Mouse (Mus musculus): ENCODE measurements around the gene Socs7.

Gene Socs7

GRCm38 (mm10) chr11:97415712-97416636 lies 53.6 kb downstream of the Socs7 start:
- CTCF ChIA-PET: interaction anchor here (0.5 kb wide), 1 partner anchor 242 kb away, joined by 4 read pairs; no protein-coding TSS in a partner anchor

DNA sequence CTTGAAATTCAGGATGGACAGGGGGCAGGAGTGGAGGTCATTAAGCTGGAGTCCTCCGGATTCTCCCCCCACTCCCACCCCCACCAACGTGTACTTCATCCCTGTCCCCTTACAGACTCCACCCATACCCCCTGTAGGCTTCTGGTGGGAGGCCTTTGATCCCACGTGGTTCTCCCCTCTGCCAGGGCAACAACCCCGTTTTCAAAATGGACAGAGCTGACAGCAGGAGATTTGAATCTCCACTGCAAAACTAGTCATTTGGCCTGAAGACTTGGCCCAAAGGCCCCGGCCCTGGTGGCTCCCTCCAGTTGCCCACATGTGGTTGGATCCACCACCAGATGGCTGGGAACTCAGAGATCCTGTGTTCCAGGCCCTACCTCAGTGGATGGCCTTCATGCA lies 54.3 kb downstream of the Socs7 start:
- CTCF ChIA-PET: no interaction called here

DNA sequence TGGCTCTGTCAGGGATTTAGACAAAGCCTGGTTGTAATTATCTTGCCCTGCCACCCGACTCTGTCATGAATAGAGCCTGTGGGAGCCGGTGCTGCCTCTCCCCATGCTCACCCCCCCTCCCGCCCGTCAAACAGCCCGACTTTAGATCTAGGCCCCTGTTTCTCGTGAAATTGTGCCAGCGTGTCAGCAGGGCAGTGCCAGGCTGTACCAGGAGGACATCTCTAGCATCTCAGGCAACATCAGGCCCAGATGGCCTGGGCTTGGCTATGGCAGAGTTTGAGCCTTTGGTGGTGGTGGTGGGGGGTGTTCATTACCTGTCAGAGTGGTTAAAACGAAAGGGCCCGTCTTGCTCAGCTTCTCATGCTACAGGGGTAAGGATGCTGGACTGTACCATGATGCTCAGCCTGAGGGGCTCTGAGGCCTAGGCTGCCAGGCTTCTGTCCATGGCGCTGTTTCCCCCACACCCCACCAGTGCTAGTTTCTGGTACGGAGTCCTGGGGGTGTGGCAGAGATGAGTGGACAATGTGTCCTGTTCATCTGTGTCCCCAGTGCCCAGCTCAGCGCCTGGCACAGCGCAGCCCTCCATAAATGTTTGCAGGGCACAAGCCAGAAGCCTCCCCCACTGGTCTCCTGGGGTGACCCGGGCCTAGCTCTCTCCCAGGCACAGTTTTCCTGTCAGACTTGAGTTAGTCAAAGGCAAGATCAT lies 56.6 kb downstream of the Socs7 start:
- CTCF ChIA-PET: interaction anchor here (0.6 kb wide), 1 partner anchor 63 kb away, joined by 13 read pairs; no protein-coding TSS in a partner anchor

GRCm38 (mm10) chr11:97419540-97419900 lies 57.2 kb downstream of the Socs7 start:
- CTCF ChIA-PET: no interaction called here

- CTCF ChIA-PET: no interaction called here
Measured at GRCm38 (mm10) chr11:97422507-97422906, 60.2 kb downstream of the Socs7 start.

DNA sequence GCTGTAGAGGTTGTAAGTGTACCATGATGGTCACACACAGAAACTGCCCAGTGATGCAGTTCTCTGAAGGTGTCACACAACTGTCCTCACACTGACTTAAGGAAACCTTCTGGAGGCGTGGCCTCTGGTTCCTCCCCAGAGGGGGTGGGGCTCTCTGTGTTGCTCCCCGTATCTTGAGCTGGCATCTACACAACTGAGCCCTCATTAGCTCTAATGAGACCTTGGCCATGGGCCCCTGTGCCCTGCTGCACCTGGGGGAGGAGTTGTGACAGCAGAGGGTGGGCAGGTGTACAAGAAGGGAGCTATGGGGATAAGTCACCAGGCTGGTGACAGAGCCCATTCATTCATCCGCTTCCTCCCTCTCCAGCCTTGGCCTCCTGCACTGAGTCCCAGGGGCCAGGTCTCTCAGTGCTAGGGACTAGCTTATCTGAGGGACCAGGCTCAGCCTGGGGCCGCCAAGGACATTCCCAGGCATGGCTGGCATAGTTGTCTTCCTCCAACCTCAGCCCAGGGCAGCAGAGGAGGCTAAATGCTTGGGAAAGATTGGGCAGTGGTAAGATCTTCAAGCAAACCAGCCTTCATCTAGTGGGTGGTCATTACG lies 61.8 kb downstream of the Socs7 start:
- CTCF ChIA-PET: interaction anchor here (0.6 kb wide), 1 partner anchor 1513 kb away, joined by 11 read pairs; no protein-coding TSS in a partner anchor

GRCm38 (mm10) chr11:97424802-97425201 lies 62.5 kb downstream of the Socs7 start:
- CTCF ChIA-PET: no interaction called here

DNA sequence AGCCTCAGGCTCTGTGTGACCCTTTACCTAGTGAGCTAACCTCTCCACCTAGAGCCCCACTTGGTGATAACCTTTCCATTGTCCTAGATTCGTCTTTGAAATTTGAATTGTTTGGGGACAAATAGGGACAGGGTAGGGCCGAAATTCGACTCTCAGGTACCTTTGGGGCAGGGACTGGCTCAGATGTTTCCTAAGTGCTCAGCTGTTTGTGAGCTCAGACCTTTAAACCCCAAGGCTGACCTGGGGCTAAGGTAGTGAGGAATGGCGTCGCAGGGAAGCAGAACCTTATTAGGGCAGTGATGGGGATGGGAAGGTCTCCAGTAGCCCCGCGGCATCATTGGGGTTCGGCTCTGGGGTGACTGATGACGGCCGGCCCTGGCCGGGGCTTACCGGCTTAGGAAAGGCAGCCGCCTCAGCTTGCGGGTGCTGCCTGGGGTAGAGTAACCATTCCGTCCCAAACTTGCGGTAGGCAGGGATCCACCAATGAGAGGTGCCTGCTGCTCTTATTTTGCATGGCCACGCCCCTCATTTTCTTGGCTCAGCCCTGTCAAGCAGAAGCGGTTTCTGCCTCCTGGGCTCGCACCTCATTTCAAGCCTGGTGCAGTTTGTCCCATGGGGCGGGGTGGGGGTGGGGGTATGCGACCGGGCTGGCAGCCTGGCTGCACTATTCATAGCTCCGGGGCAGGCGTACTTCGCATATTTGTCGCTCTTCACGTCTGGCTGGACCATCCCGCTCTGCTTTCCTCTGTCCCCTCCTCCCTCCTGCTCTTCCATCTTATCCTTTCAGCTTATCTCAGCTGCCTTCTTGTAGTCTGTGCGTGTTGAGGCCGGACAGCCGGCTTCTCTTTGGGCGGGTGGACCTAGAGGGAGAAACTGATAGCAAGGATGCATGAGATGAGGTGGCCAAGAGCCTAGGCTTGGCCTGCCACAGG lies 65.7 kb downstream of the Socs7 start:
- CTCF ChIA-PET: interaction anchor here (1.6 kb wide), 1 partner anchor 19 kb away, joined by 4 read pairs; no protein-coding TSS in a partner anchor

DNA sequence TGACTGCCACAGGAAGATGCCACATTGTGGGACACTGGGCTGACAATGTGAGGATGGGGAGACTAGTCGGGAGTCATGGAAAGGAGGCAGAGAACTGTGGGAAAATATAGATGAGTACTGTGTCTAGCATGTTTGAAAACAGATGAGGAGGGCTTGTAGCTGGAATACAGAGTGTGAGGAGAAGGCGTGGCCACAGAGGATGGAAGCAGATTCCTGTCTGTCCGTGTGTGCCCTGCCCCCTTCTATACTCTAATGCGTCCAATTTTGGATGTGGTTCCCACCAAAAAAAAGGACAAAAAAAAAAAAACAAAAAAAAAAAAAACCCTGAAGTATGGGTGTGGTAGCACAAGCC lies 66.4 kb downstream of the Socs7 start:
- CTCF ChIA-PET: no interaction called here

GRCm38 (mm10) chr11:97429615-97430014 lies 67.3 kb downstream of the Socs7 start:
- CTCF ChIA-PET: no interaction called here

GRCm38 (mm10) chr11:97432015-97432414 lies 69.7 kb downstream of the Socs7 start:
- CTCF ChIA-PET: interaction anchor here (0.7 kb wide), 1 partner anchor 35 kb away, joined by 3 read pairs; no protein-coding TSS in a partner anchor

DNA sequence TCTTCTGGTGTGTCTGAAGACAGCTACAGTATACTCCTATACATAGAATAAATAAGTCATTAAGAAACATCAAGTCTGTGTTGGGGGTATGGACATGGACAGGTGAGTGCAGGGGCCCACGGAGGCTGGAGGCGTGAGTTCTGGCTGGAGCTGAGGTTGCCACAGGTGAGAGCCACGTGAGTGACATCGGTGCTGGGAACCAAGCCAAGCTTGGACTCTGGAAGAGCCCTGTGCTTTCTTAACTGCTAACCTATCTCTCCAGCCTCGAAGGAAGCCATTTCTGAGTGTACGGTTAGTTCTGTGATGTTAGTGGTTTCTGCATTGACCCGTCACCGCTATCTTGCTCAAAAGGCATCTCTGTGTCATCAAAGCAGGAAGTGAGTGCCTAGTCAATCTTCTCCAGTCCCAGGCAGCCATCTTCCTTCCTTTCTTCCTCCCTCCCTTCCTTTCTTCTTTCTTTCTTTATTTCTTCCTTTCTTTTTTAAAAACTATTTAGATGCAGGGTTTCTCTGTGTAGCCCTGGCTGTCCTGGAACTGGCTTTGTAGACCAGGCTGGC lies 70.7 kb downstream of the Socs7 start:
- CTCF ChIA-PET: no interaction called here

- CTCF ChIA-PET: interaction anchor here (0.7 to 1.4 kb wide), 2 partner anchors 29 to 35 kb away, joined by 4 to 13 read pairs; no protein-coding TSS in a partner anchor
Measured at GRCm38 (mm10) chr11:97434121-97434520, 71.8 kb downstream of the Socs7 start.

- CTCF ChIA-PET: interaction anchor here (1.4 kb wide), 1 partner anchor 34 kb away, joined by 4 read pairs; no protein-coding TSS in a partner anchor
Measured at GRCm38 (mm10) chr11:97434704-97435454, 72.5 kb downstream of the Socs7 start.

DNA sequence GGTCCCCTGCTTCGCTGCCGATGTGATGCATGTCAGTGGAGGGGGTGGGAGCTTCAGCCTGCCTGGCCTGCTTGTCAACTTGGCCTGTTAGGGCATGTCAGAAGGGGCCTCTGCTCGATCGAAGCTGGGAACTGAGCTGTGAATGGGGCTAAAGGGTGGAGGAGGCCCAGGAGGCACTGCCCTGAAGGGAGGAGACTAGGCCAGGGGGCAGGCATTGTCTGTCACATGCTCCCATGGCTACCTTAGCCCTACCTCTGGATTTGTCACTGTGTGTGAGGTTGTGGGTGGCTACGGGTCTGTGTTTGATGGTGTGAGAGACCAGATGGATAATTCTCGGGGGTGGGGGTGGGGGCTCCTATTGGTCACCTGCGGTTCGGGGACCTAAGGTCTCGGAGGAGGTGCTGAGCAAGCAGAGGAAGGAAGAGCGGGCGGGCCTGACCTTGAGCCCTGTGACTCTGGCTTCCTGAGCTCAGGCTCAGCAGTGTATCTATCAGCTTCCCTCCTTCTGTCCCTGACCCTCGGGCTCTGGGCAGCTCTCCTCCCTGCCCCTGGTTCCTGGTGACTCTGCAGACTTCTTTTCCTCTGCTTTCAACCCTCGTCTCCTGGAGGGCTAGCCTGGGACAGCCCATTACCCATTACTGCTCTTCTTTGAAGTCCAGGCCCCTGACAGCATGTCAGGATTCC lies 73.6 kb downstream of the Socs7 start:
- CTCF ChIA-PET: interaction anchor here (0.7 to 1.4 kb wide), 2 partner anchors 16 to 33 kb away, joined by 3 to 4 read pairs; no protein-coding TSS in a partner anchor

GRCm38 (mm10) chr11:97437745-97438144 lies 75.4 kb downstream of the Socs7 start:
- CTCF ChIA-PET: no interaction called here

DNA sequence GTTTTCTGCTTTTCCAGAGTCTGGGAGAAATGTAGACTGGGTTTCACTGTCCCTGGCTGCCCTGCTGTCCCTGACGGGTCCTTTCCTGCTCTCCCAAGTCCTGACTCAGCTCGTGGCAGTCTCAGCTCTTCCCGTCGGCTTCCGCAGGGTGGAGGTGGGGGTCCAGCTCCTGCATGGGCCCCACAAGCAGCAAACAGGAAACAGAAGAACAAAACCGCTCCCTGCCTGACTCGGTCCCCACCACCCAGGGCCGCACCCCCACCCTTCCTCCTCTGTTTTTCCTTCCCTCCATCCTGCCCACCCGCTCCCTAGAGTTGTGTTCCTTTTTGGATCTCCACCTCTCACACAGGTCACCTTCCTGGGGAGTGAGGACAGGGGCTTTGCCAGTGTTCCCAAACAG lies 76.5 kb downstream of the Socs7 start:
- CTCF ChIA-PET: no interaction called here

DNA sequence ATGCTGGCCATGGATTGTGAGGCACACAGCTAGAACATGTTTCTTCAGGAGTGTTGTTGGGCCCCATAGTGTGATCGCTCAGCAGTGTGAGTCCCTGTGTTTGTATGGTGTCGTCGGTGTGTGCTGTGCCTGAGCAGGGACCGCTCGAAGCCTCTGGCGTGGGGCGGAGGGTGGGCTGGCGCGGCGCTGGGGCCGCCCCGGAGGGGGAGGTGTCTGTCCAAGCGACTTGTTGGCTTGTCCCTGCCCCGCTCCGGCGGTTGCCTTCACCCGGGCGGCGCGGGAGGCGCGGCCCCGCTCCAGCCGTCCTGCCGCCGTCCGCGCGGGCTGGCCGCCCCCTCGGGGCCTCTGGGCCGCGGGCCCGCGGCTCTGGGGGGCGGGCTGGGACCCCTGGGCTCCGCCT lies 77.6 kb downstream of the Socs7 start:
- CTCF ChIA-PET: no interaction called here

GRCm38 (mm10) chr11:97440441-97440881 lies 78.1 kb downstream of the Socs7 start:
- CTCF ChIA-PET: interaction anchor here (0.6 kb wide), 1 partner anchor 54 kb away, joined by 4 read pairs; no protein-coding TSS in a partner anchor
